ENCODE assay signal across 11 mouse cellular contexts in genomic region chr7:47110511-47110910, GRCm38 (mm10). TPM values are rescaled to one million over a fixed set of nuclear protein-coding genes. Genes with fewer than 3 reads are reported as not detected.
DNase-seq lines count a peak whose midpoint lies in the region; ATAC-seq lines count a peak whose summit lies in the region.
"Had no signal": no experiment of that assay in that cellular context is flagged by ENCODE, and none has a peak within 500 bp of the region (broad histone marks: within the 10 kb centered on the region; RNA-seq: fewer than 3 reads in every experiment).

No protein-coding gene starts in this region.

- intact Hi-C loops in gastrocnemius, postnatal 36 days (cut with DNase I) = no loop called here

- peak; percentile 61 for ATAC-seq in megakaryocyte progenitor cell, adult 5-6 weeks (replicated peaks; ENCODE audit: poor library complexity)
- ATAC-seq: forebrain, embryonic 15.5 days had no signal

- DNase-seq in adrenal gland, adult (ENCODE audit: inconsistent age in 2 of 2, low spot score in 1 of 2) = peak; percentile 72 to 91
- no peak for DNase-seq in adrenal gland, postnatal 4 days (ENCODE audit: low spot score in 2 of 2)
- peak; percentile 78 for DNase-seq in adrenal gland, adult 2 months
- peak; percentile 64 for DNase-seq in layer of hippocampus, adult 9-11 months
- no peak for DNase-seq in cerebellum, adult 11-12 months
- no peak for DNase-seq in kidney, adult 8-10 months
- DNase-seq in gastrocnemius, postnatal 36 days = no peak
- DNase-seq: heart, postnatal 14 days had no signal

RNA-seq across cellular contexts. Expression of gene Ptpn5, which starts 23.0 kb away (rescaled TPM):
- 1 to 10 TPM; 2.0 to 2.1 TPM for total RNA-seq in adrenal gland, postnatal 4 days (2021)
- total RNA-seq in adrenal gland, adult 2 months (2021) = under 1 TPM; 0.41 to 0.66 TPM
- polyA plus RNA-seq in adrenal gland, adult 2 months (2012; rRNA removed) = 0.18 and 0.35 TPM in 2 replicates
- not detected in 2 replicates for total RNA-seq in megakaryocyte progenitor cell, adult 5-6 weeks (2015)
- not detected in 2 replicates for total RNA-seq in megakaryocyte progenitor cell, adult 5-6 weeks (2017)
- not detected for total RNA-seq in gastrocnemius, postnatal 36 days (2021)
- total RNA-seq: heart, postnatal 14 days had no signal
- polyA plus RNA-seq: liver, embryonic 16.5 days had no signal

Comparison
In these comparisons a context has a peak if more than half of its experiments do, and no peak if none do; other contexts are left out.
1. DNase-seq: peak in adrenal gland, adult (2 of 2), adrenal gland, adult 2 months (single experiment) and layer of hippocampus, adult 9-11 months (single experiment); none in adrenal gland, postnatal 4 days (0 of 2), cerebellum, adult 11-12 months (single experiment), kidney, adult 8-10 months (0 of 2) and gastrocnemius, postnatal 36 days (0 of 2).